11 mouse cellular contexts compared by ENCODE assay signal in the genomic region with DNA sequence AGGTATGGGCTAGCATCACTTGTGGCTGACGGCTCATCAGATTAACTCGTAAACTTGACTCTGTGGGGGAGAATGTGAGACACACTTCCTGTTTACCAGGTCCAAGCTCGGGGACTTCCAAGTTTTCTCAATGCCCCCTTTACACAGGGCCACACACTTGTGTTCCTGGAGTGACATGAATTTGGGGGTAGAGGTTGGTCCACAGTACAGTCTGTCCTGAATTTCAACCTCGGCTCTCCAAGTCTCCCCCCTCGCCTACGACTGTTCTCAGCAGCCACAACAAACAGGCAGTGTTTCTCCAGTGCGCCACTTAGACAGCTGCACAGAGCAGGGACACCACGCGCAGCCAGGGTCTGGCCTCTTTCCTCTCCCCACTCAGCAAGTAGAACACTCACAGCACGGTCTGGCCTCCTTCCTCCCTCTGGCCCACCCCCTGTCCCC. TPM values are rescaled to one million over a fixed set of nuclear protein-coding genes. Genes with fewer than 3 reads are reported as not detected.
DNase-seq lines count a peak whose midpoint lies in the region.
"Had no signal": no experiment of that assay in that cellular context is flagged by ENCODE, and none has a peak within 500 bp of the region (broad histone marks: within the 10 kb centered on the region; RNA-seq: fewer than 3 reads in every experiment).

No protein-coding gene starts in this region.

- WGBS in heart, embryonic 10.5 days, result 46% methylated on average over 10 of the region's 10 CpGs

- H3K27me3 ChIP-seq in heart, embryonic 10.5 days (ENCODE audit: insufficient read depth, poor library complexity, severe bottlenecking), result no peaks in the 10 kb centered on the region
- H3K27me3 ChIP-seq: embryonic facial prominence, embryonic 12.5 days; limb, embryonic 15.5 days had no signal

- H3K27ac ChIP-seq in heart, embryonic 10.5 days, result peak overlapping the region; percentile 62
- H3K27ac ChIP-seq: embryonic facial prominence, embryonic 12.5 days; limb, embryonic 15.5 days had no signal

- H3K4me1 ChIP-seq in heart, embryonic 10.5 days, result peaks cover 30% of the 10 kb centered on the region

- H3K4me3 ChIP-seq in heart, embryonic 10.5 days, result no peak overlapping the region
- H3K4me3 ChIP-seq: embryonic facial prominence, embryonic 12.5 days; limb, embryonic 15.5 days had no signal

- intact Hi-C loops in heart, postnatal 25 days (cut with DNase I), result no loop called here
- intact Hi-C loops in heart, postnatal 14 days (cut with DNase I), result no loop called here

- DNase-seq in heart, embryonic 10.5 days (ENCODE audit: low spot score), result no peak
- no peak for DNase-seq in heart, postnatal 25 days (ENCODE audit: low spot score)
- DNase-seq in right cerebral cortex, adult 18-20 months, result peak; percentile 48
- DNase-seq in right cerebral cortex, postnatal 25 days, result no peak
- DNase-seq in heart, postnatal 14 days, result peak; percentile 24 to 37
- DNase-seq in right cerebral cortex, postnatal 14 days, result peak; percentile 20
- DNase-seq in MN1 (ENCODE audit: low spot score), result no peak
- no peak for DNase-seq in yolk sac, embryonic 10.5 days (ENCODE audit: low spot score)

- H3K9me3 ChIP-seq in heart, embryonic 10.5 days, result no peaks in the 10 kb centered on the region
- H3K9me3 ChIP-seq: embryonic facial prominence, embryonic 12.5 days; limb, embryonic 15.5 days had no signal

- no peaks in the 10 kb centered on the region; the same call in 1 of the 2 replicates for H3K36me3 ChIP-seq in heart, embryonic 10.5 days
- H3K36me3 ChIP-seq: embryonic facial prominence, embryonic 12.5 days; limb, embryonic 15.5 days had no signal

RNA-seq across cellular contexts. Expression of a gene that starts 17.2 kb away (rescaled TPM):
- 0.34 and 0.50 TPM in 2 replicates for polyA plus RNA-seq in heart, embryonic 10.5 days (2016; fragmentation: Nextera tagmentation; extraction: Ambion mirVana)
- under 1 TPM; 0.23 to 0.25 TPM for total RNA-seq in heart, postnatal 25 days (2021)
- total RNA-seq in heart, postnatal 14 days (2021), result under 1 TPM; 0.37 to 0.43 TPM
- total RNA-seq: MEL had no signal

RNA-seq across cellular contexts. Expression of a gene that starts 42.7 kb away (rescaled TPM):
- 18.0 and 18.1 TPM in 2 replicates for polyA plus RNA-seq in heart, embryonic 10.5 days (2016; fragmentation: Nextera tagmentation; extraction: Ambion mirVana)
- 1 to 10 TPM; 2.1 to 2.5 TPM for total RNA-seq in heart, postnatal 25 days (2021)
- 1 to 10 TPM; 3.4 to 3.9 TPM for total RNA-seq in heart, postnatal 14 days (2021)

Comparison
In these comparisons a context has a peak if more than half of its experiments do, and no peak if none do; other contexts are left out.
1. DNase-seq: peak in right cerebral cortex, adult 18-20 months (single experiment), heart, postnatal 14 days (2 of 2) and right cerebral cortex, postnatal 14 days (single experiment); none in heart, embryonic 10.5 days (single experiment), heart, postnatal 25 days (single experiment), right cerebral cortex, postnatal 25 days (single experiment), MN1 (single experiment) and yolk sac, embryonic 10.5 days (single experiment).